Mouse (Mus musculus): ENCODE data around the gene Mthfd2. TPM values are rescaled to one million over a fixed set of nuclear protein-coding genes. Genes with fewer than 3 reads are reported as not detected.

Mthfd2 gene
- polyA plus RNA-seq, 1 experiment, result 2.3 TPM

GRCm38 (mm10) chr6:83357436-83357835 lies 31.7 kb upstream of the Mthfd2 start:
- no peaks in the 10 kb centered on the region for H3K27me3 ChIP-seq (replicated peaks; ENCODE audit: control insufficient read depth, insufficient read depth, low read length)
- peaks cover 4% of the 10 kb centered on the region; the same call in 1 of the 2 replicates for H3K4me1 ChIP-seq (ENCODE audit: control insufficient read depth, insufficient read depth, low read length)
- no peak overlapping the region for H3K4me3 ChIP-seq (ENCODE audit: insufficient read depth, low read depth, low read length)
- TF ChIP-seq CTCF (conservative IDR thresholded peaks at IDR 0.05; ENCODE audit: insufficient read depth, insufficient read length, low read depth, low read length), result no peak
- TF ChIP-seq POLR2A (IDR thresholded peaks at IDR 0.05; ENCODE audit: low read depth, low read length), result no peak
- WGBS, result 90% methylated on average over 10 of the region's 10 CpGs
- H3K36me3 ChIP-seq (ENCODE audit: control insufficient read depth, insufficient read depth, low read length), result no peaks in the 10 kb centered on the region
- H3K27ac ChIP-seq (ENCODE audit: insufficient read depth, low read depth, low read length), result no peak overlapping the region
- no peak for DNase-seq

- DNase-seq, result peak; percentile 74
- TF ChIP-seq POLR2A (IDR thresholded peaks at IDR 0.05; ENCODE audit: low read depth, low read length) (no peak), CTCF (conservative IDR thresholded peaks at IDR 0.05; ENCODE audit: insufficient read depth, insufficient read length, low read depth, low read length) (peak; percentile 89)
- H3K27ac ChIP-seq (ENCODE audit: insufficient read depth, low read depth, low read length), result no peak overlapping the region
- 24% methylated on average over 7 of the region's 7 CpGs for WGBS
- H3K27me3 ChIP-seq (replicated peaks; ENCODE audit: control insufficient read depth, insufficient read depth, low read length), result no peaks in the 10 kb centered on the region
- no peak overlapping the region for H3K4me3 ChIP-seq (ENCODE audit: insufficient read depth, low read depth, low read length)
- H3K36me3 ChIP-seq (ENCODE audit: control insufficient read depth, insufficient read depth, low read length), result no peaks in the 10 kb centered on the region
- H3K4me1 ChIP-seq (ENCODE audit: control insufficient read depth, insufficient read depth, low read length), result peaks cover 4% of the 10 kb centered on the region; the same call in 1 of the 2 replicates
These were observed 30.9 kb upstream of the Mthfd2 start for GRCm38 (mm10) chr6:83356569-83357138.

GRCm38 (mm10) chr6:83354856-83355781 lies 29.4 kb upstream of the Mthfd2 start:
- Histone ChIP-seq H3K4me1 (ENCODE audit: control insufficient read depth, insufficient read depth, low read length) (peaks cover 8% of the 10 kb centered on the region; the same call in 1 of the 2 replicates), H3K36me3 (ENCODE audit: control insufficient read depth, insufficient read depth, low read length) (no peaks in the 10 kb centered on the region), H3K27me3 (replicated peaks; ENCODE audit: control insufficient read depth, insufficient read depth, low read length) (no peaks in the 10 kb centered on the region), H3K27ac (ENCODE audit: insufficient read depth, low read depth, low read length) (peak overlapping the region; percentile 9; the same call in 1 of the 2 replicates), H3K4me3 (ENCODE audit: insufficient read depth, low read depth, low read length) (no peak overlapping the region)
- WGBS, result 55% methylated on average over 9 of the region's 9 CpGs
- DNase-seq, result peak; percentile 66
- TF ChIP-seq CTCF (conservative IDR thresholded peaks at IDR 0.05; ENCODE audit: insufficient read depth, insufficient read length, low read depth, low read length) (no peak), POLR2A (IDR thresholded peaks at IDR 0.05; ENCODE audit: low read depth, low read length) (no peak)

- peaks cover 14% of the 10 kb centered on the region; the same call in 1 of the 2 replicates for H3K4me1 ChIP-seq (ENCODE audit: control insufficient read depth, insufficient read depth, low read length)
- 91% methylated on average over 24 of the region's 24 CpGs for WGBS
- no peak overlapping the region for H3K4me3 ChIP-seq (ENCODE audit: insufficient read depth, low read depth, low read length)
- no peaks in the 10 kb centered on the region for H3K36me3 ChIP-seq (ENCODE audit: control insufficient read depth, insufficient read depth, low read length)
- TF ChIP-seq POLR2A (IDR thresholded peaks at IDR 0.05; ENCODE audit: low read depth, low read length) (no peak), CTCF (conservative IDR thresholded peaks at IDR 0.05; ENCODE audit: insufficient read depth, insufficient read length, low read depth, low read length) (no peak)
- no peak for DNase-seq
- no peak overlapping the region for H3K27ac ChIP-seq (ENCODE audit: insufficient read depth, low read depth, low read length)
- H3K27me3 ChIP-seq (replicated peaks; ENCODE audit: control insufficient read depth, insufficient read depth, low read length), result no peaks in the 10 kb centered on the region
These were observed 27.1 kb upstream of the Mthfd2 start for GRCm38 (mm10) chr6:83352666-83353410.

- Histone ChIP-seq H3K4me1 (ENCODE audit: control insufficient read depth, insufficient read depth, low read length) (peaks cover 14% of the 10 kb centered on the region; the same call in 1 of the 2 replicates), H3K27me3 (replicated peaks; ENCODE audit: control insufficient read depth, insufficient read depth, low read length) (no peaks in the 10 kb centered on the region), H3K4me3 (ENCODE audit: insufficient read depth, low read depth, low read length) (no peak overlapping the region), H3K27ac (ENCODE audit: insufficient read depth, low read depth, low read length) (no peak overlapping the region), H3K36me3 (ENCODE audit: control insufficient read depth, insufficient read depth, low read length) (no peaks in the 10 kb centered on the region)
- DNase-seq, result no peak
- no peak for TF ChIP-seq CTCF (conservative IDR thresholded peaks at IDR 0.05; ENCODE audit: insufficient read depth, insufficient read length, low read depth, low read length)
- TF ChIP-seq POLR2A (IDR thresholded peaks at IDR 0.05; ENCODE audit: low read depth, low read length), result no peak
- WGBS, result 85% methylated on average over 7 of the region's 7 CpGs
These were observed 25.9 kb upstream of the Mthfd2 start for GRCm38 (mm10) chr6:83351490-83352160.

GRCm38 (mm10) chr6:83350851-83351405 lies 25.2 kb upstream of the Mthfd2 start:
- DNase-seq, result no peak
- no peak overlapping the region for H3K4me3 ChIP-seq (ENCODE audit: insufficient read depth, low read depth, low read length)
- TF ChIP-seq POLR2A (IDR thresholded peaks at IDR 0.05; ENCODE audit: low read depth, low read length), result no peak
- TF ChIP-seq CTCF (conservative IDR thresholded peaks at IDR 0.05; ENCODE audit: insufficient read depth, insufficient read length, low read depth, low read length), result no peak
- no peaks in the 10 kb centered on the region for H3K27me3 ChIP-seq (replicated peaks; ENCODE audit: control insufficient read depth, insufficient read depth, low read length)
- H3K27ac ChIP-seq (ENCODE audit: insufficient read depth, low read depth, low read length), result no peak overlapping the region
- H3K4me1 ChIP-seq (ENCODE audit: control insufficient read depth, insufficient read depth, low read length), result peaks cover 14% of the 10 kb centered on the region; the same call in 1 of the 2 replicates
- WGBS, result 91% methylated on average over 16 of the region's 16 CpGs
- H3K36me3 ChIP-seq (ENCODE audit: control insufficient read depth, insufficient read depth, low read length), result no peaks in the 10 kb centered on the region
